Mouse (Mus musculus) kidney, adult 2 months (tissue): ENCODE results near the gene Abcf1.

Source experiments
- CTCF ChIP-seq: fragments of 200-500 bp; conservative IDR thresholded peaks from 2 replicates; pipeline ENCODE4 v1.5.1; 2011; ENCODE audit warnings: low read depth, mild to moderate bottlenecking, control low read depth, low read length, moderate library complexity, mixed read lengths; ENCODE audit not compliant: insufficient read depth, insufficient read length
- POLR2A ChIP-seq: fragments of 200-500 bp; IDR thresholded peaks from one replicate; pipeline ENCODE4 v1.6.1; 2011; ENCODE audit warnings: low read depth, low read length, control low read depth

GRCm38 (mm10) chr17:35972131-35972530 is 2.6 kb upstream of the Abcf1 start:
- no peak for TF ChIP-seq CTCF
- TF ChIP-seq POLR2A = no peak
